Mouse (Mus musculus) heart, adult 2 months (tissue): ENCODE data around the gene 1700022I11Rik. TPM values are rescaled to one million over a fixed set of nuclear protein-coding genes. Genes with fewer than 3 reads are reported as not detected.

Experiments used
- DNase-seq, 2 experiments: peaks; one replicate each; pipeline ENCODE4 v3.0.0; 2021
- H3K27ac ChIP-seq: fragments of 200-600 bp; 2 replicates; pipeline ENCODE4 v1.8.1; 2022
- H3K27me3 ChIP-seq: fragments of 200-500 bp; 2 replicates; pipeline ENCODE4 v1.6.1; 2012; ENCODE audit warnings: mild to moderate bottlenecking, low read length, inconsistent platforms, mixed read lengths; ENCODE audit not compliant: control insufficient read depth, insufficient read depth
- H3K36me3 ChIP-seq: fragments of 200-500 bp; 2 replicates; pipeline ENCODE4 v1.6.1; 2012; ENCODE audit warnings: low read length, inconsistent platforms; ENCODE audit not compliant: control insufficient read depth, insufficient read depth
- H3K4me1 ChIP-seq: fragments of 200-500 bp; 2 replicates; pipeline ENCODE4 v1.6.1; 2011; ENCODE audit warnings: low read length; ENCODE audit not compliant: control insufficient read depth, insufficient read depth
- H3K4me3 ChIP-seq: fragments of 200-600 bp; 2 replicates; pipeline ENCODE4 v1.8.1; 2022
- H3K79me2 ChIP-seq: fragments of 200-500 bp; replicated peaks from 2 replicates; pipeline ENCODE4 v1.6.1; 2012; ENCODE audit warnings: mild to moderate bottlenecking, inconsistent platforms, low read length, moderate library complexity, mixed read lengths; ENCODE audit not compliant: control insufficient read depth, insufficient read depth
- H3K9ac ChIP-seq: fragments of 200-500 bp; 2 replicates; pipeline ENCODE4 v1.6.1; 2012; ENCODE audit warnings: low read depth, mild to moderate bottlenecking, control low read depth, inconsistent platforms, low read length, mixed read lengths
- CTCF ChIP-seq: fragments of 200-600 bp; IDR thresholded peaks from 2 replicates; pipeline ENCODE4 v1.8.1; 2022; ENCODE audit warnings: antibody characterized with exemption, mild to moderate bottlenecking, moderate library complexity
- EP300 ChIP-seq: fragments of 200-500 bp; IDR thresholded peaks from 2 replicates; pipeline ENCODE4 v1.6.1; 2011; ENCODE audit warnings: low read depth, low read length, control low read depth; ENCODE audit not compliant: insufficient read depth
- POLR2A ChIP-seq: fragments of 200-500 bp; IDR thresholded peaks from 2 replicates; pipeline ENCODE4 v1.6.1; 2011; ENCODE audit warnings: mild to moderate bottlenecking, low read depth, low read length, control low read depth; ENCODE audit not compliant: insufficient read depth
- WGBS: fragments of 180-500 bp; shearing (Covaris S2); methylation state at CpG from one replicate; pipeline ENCODE4 v1.1.7; 2018; 5-methylcytosine and 5-hydroxymethylcytosine counted together
- intact Hi-C: fragments of 180-260 bp; cut with DNase I; formaldehyde crosslinking; loops from one replicate; pipeline ENCODE4 v1.15.1; 2025
- polyA plus RNA-seq: library from polyadenylated mRNA; depleted of rRNA; stranded (reverse); fragments of >200 nt; gene quantifications from 2 replicates; pipeline ENCODE4 v1.2.3, GENCODE M21; 2012
- total RNA-seq, 2 experiments: library from RNA; stranded (reverse); gene quantifications; 2 replicates each; pipeline ENCODE4 v1.2.3; 2021

The 1700022I11Rik gene
- total and polyA plus RNA-seq, 3 experiments = not detected

DNA sequence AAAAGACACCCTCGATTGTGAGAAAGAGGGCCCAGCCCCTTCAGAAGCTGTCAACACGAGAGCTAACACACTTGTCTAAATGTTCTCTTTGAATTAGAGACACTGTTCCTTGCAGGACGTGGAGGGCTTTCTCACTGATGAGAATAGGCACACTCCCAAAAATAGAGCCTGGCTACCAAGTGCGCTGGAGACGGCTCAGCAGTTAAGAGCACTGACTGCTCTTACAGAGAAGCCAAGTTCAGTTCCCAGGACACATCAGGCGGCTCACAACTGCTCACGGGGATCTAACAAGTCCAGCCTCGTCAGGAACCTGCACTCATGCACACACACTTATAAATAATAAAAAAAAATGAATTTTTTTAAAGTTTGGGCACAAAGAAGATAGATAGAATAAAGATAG lies 10.5 kb upstream of the 1700022I11Rik start:
- peak in 1 of 2 experiments; percentile 35 for DNase-seq
- 36% methylated on average over 8 of the region's 8 CpGs for WGBS

DNA sequence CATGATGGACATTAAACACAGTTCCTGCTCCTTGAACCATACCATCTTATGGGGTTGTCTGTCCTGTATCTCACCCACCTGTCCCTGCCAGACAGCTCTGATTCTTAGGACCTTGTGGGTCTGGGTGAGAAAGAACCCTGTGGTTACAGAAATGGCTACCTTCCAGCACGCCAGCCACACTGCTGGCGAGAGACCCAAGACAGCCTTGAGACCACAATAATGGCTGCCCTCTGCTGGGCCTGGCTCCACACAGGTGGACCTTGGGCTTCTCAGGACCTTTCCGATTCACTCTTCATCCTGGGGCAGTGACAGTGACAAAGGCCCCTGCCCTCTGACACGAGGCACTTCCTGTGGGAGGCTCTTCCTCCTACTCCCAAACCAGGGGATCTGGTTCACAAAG lies 10.0 kb upstream of the 1700022I11Rik start:
- Histone ChIP-seq H3K4me1 (peaks cover 4% of the 10 kb centered on the region), H3K36me3 (no peaks in the 10 kb centered on the region), H3K79me2 (no peaks in the 10 kb centered on the region), H3K9ac (no peak overlapping the region), H3K4me3 (no peak overlapping the region), H3K27me3 (no peaks in the 10 kb centered on the region), H3K27ac (peak overlapping the region; percentile 58)
- intact Hi-C loops = no loop called here
- WGBS = 43% methylated on average over 4 of the region's 4 CpGs
- no peak for DNase-seq
- TF ChIP-seq EP300 (no peak), CTCF (no peak), POLR2A (no peak; the same call in none of the 2 replicates)

More for the DNA sequence above, 10.5 kb upstream of the 1700022I11Rik start:
- intact Hi-C loops = no loop called here
- Histone ChIP-seq H3K27me3 (no peaks in the 10 kb centered on the region), H3K36me3 (no peaks in the 10 kb centered on the region), H3K27ac (peak overlapping the region; percentile 66), H3K9ac (no peak overlapping the region), H3K4me1 (peaks cover 4% of the 10 kb centered on the region), H3K79me2 (no peaks in the 10 kb centered on the region), H3K4me3 (no peak overlapping the region)
- peak; percentile 55; the same call in 1 of the 2 replicates for TF ChIP-seq POLR2A
- no peak for TF ChIP-seq CTCF
- peak; percentile 50; the same call in 1 of the 2 replicates for TF ChIP-seq EP300

DNA sequence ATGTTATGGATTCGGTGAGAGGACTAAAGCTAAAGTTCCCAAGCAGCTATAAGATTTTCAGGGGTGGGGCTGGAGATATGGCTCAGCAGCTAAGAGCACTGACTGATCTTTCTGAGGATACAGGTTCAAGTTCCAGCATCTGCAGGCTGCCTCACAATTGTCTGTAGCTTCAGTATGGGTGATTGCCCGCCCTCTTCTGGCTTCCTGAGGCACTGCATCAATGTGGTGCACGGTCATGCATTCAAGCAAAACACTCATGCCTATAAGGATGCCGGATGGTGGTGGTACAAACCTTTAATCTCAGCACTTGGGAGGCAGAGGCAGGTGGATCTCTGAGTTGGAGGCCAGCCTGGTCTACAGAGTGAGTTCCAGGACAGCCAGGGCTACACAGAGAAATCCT lies 7.8 kb upstream of the 1700022I11Rik start:
- WGBS = 22% methylated on average over 4 of the region's 4 CpGs
- intact Hi-C loops = no loop called here
- H3K36me3 ChIP-seq = no peaks in the 10 kb centered on the region
- no peak overlapping the region for H3K9ac ChIP-seq
- no peak overlapping the region for H3K27ac ChIP-seq
- H3K79me2 ChIP-seq = no peaks in the 10 kb centered on the region
- H3K27me3 ChIP-seq = no peaks in the 10 kb centered on the region
- TF ChIP-seq EP300 (no peak), CTCF (peak; percentile 84), POLR2A (no peak)
- DNase-seq = peak; percentile 52 to 73
- H3K4me3 ChIP-seq = no peak overlapping the region
- H3K4me1 ChIP-seq = peaks cover 7% of the 10 kb centered on the region

DNA sequence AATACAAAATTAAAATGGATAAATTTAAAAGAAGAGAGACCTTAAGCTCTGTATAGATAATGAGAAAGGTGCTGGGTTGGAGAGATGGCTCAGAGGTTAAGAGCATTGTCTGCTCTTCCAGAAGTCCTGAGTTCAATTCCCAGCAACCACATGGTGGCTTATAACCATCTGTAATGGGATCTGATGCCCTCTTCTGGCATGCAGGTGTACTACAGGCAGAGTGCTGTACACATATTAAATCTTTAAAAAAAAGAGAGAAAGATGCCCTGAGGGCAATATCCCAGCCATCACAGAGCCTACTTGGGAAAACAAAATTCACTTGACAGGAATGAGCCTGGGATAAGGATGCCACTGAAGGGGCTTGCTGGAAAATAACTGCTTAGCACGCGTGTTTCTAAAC lies 5.9 kb upstream of the 1700022I11Rik start:
- peaks cover 7% of the 10 kb centered on the region for H3K4me1 ChIP-seq
- no peaks in the 10 kb centered on the region for H3K36me3 ChIP-seq
- intact Hi-C loops = no loop called here
- H3K27me3 ChIP-seq = no peaks in the 10 kb centered on the region
- no peak for DNase-seq
- H3K79me2 ChIP-seq = no peaks in the 10 kb centered on the region
- TF ChIP-seq CTCF = peak; percentile 49
- TF ChIP-seq EP300 = no peak
- 70% methylated on average over 2 of the region's 2 CpGs for WGBS
- no peak overlapping the region for H3K9ac ChIP-seq
- H3K4me3 ChIP-seq = no peak overlapping the region
- H3K27ac ChIP-seq = no peak overlapping the region

DNA sequence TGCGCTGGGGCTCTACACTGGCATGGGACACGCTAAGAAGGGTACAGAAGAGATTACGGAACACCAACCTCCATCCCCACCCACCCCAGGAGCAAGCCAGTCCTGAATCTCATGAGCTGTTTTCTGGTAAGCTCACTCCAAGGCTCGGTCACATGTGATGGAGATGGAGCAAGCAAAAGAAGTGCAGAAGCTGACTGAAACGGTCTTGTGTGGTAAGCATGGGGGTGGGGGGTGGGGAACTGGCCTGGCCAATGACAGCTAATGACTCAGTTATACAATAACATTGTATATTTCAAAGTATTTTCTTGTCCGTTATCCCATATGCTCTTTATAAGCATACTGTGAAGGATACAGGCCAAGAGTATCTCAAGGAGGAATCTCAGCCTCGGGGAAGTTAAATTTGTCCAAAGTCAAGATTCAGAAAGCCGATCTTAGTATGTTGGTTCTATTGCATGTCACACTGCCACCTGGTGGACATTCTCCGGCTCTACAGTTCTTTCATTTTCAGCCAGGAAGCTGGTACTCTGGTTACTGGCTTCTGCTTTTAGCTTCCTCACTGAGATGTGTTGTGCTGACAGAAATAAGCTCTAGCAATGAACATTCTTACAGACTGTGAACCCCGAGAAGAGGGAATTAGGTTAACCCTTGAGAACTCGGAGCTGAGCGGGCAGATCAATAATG lies 4.2 kb upstream of the 1700022I11Rik start:
- 13% methylated on average over 12 of the region's 12 CpGs for WGBS
- Histone ChIP-seq H3K79me2 (no peaks in the 10 kb centered on the region), H3K4me3 (no peak overlapping the region), H3K9ac (no peak overlapping the region), H3K27me3 (no peaks in the 10 kb centered on the region), H3K36me3 (no peaks in the 10 kb centered on the region), H3K4me1 (peaks cover 3% of the 10 kb centered on the region), H3K27ac (no peak overlapping the region)
- DNase-seq = peak in 1 of 2 experiments; percentile 36
- intact Hi-C loops = loop anchor here (1.0 kb wide), 1 partner anchor 88 kb away; no protein-coding TSS in a partner anchor
- no peak for TF ChIP-seq POLR2A
- TF ChIP-seq EP300 = no peak
- TF ChIP-seq CTCF = peak; percentile 91

DNA sequence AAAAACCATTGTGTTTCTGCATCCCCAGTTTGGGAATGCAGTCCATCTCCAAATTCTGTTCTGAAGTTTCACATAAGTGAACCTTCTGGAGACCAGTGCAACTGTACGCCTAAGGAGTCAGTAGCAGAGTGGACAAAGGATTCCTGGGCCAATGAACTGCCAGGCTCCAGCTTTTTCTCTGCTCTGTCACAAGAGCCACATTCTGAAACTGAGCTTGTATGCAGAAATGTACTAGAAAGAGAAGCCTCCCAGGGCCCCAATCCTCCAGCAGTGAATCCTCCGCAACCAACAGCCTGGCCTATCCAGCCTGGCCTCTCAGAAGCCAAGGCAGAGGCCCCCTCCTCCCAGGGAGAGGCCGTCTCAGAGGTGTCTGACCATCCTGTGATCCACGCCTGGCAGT lies 3.5 kb downstream of the 1700022I11Rik start:
- Histone ChIP-seq H3K4me3 (no peak overlapping the region), H3K79me2 (no peaks in the 10 kb centered on the region), H3K27ac (no peak overlapping the region), H3K27me3 (no peaks in the 10 kb centered on the region), H3K4me1 (no peaks in the 10 kb centered on the region), H3K9ac (no peak overlapping the region), H3K36me3 (no peaks in the 10 kb centered on the region)
- no peak for TF ChIP-seq POLR2A
- TF ChIP-seq CTCF = no peak
- no peak for TF ChIP-seq EP300
- 85% methylated on average over 4 of the region's 4 CpGs for WGBS
- DNase-seq = no peak
- intact Hi-C loops = no loop called here
